Mouse (Mus musculus) forebrain, embryonic 10.5 days (tissue): Measurements from ENCODE around the gene Pde1b. TPM values are rescaled to one million over a fixed set of nuclear protein-coding genes. Genes with fewer than 3 reads are reported as not detected.

Source experiments
- DNase-seq: peaks from one replicate; pipeline ENCODE4 v3.0.0-alpha.2; 2017; ENCODE audit warnings: low spot score; ENCODE audit errors: extremely low spot score
- H3K27ac ChIP-seq: fragments of 300-500 bp; sonication (generic); 2 replicates; pipeline ENCODE4 v1.5.1; 2016; ENCODE audit warnings: mild to moderate bottlenecking
- H3K27me3 ChIP-seq: fragments of 300-500 bp; sonication (generic); 2 replicates; pipeline ENCODE4 v1.6.1; 2016; ENCODE audit warnings: mild to moderate bottlenecking; ENCODE audit not compliant: poor library complexity, severe bottlenecking
- H3K36me3 ChIP-seq: fragments of 300-500 bp; sonication (generic); replicated peaks from 2 replicates; pipeline ENCODE4 v1.6.1; 2016; ENCODE audit warnings: mild to moderate bottlenecking, moderate library complexity
- H3K4me1 ChIP-seq: fragments of 300-500 bp; sonication (generic); 2 replicates; pipeline ENCODE4 v1.6.1; 2016
- H3K4me3 ChIP-seq: fragments of 300-500 bp; sonication (generic); 2 replicates; pipeline ENCODE4 v1.5.1; 2016; ENCODE audit warnings: mild to moderate bottlenecking, moderate library complexity
- H3K9me3 ChIP-seq: fragments of 300-500 bp; sonication (generic); 2 replicates; pipeline ENCODE4 v1.6.1; 2016; ENCODE audit warnings: mild to moderate bottlenecking, moderate library complexity
- WGBS: fragments of 180-500 bp; shearing (Covaris S2); methylation state at CpG from one replicate; pipeline ENCODE4 v1.1.7; 2016; 5-methylcytosine and 5-hydroxymethylcytosine counted together
- polyA plus RNA-seq: library from polyadenylated mRNA; unstranded; fragments of >200 nt; fragmentation: Nextera tagmentation; extraction: Ambion mirVana; gene quantifications from 2 replicates; pipeline ENCODE4 v1.2.1, GENCODE M21; 2016

Gene Pde1b
- polyA plus RNA-seq, 1 experiment from 2014 or later = 19.6 TPM

DNA sequence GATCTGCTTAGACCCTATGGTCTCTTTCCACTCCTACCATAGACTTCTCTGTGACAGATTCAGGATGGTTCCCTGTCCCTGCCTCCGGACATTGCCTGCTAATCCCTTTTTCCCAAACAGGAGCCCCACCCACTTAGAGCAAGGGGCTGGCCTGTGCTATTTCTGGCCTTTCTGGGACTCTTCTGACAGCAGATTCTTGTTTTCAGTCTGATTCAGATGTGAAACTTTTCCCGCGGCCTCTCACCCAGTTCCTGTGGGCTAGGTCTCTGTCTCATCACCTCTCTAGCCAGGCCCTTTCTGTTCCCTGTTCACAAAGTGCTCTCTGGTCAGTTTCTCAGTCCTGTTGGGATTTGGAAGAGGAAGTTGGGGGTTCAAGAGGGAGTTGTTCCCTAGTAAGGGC lies 12.1 kb downstream of the Pde1b start:
- H3K27me3 ChIP-seq = 0 out of 2 replicates have a peak, but pooled peaks cover 6% of the 10 kb centered on the region
- DNase-seq = no peak
- peak overlapping the region; percentile 87 for H3K27ac ChIP-seq
- peaks cover 71% of the 10 kb centered on the region for H3K4me1 ChIP-seq
- H3K36me3 ChIP-seq = no peaks in the 10 kb centered on the region
- no peaks in the 10 kb centered on the region for H3K9me3 ChIP-seq
- peak overlapping the region; percentile 48 for H3K4me3 ChIP-seq
- WGBS = 24% methylated on average over 3 of the region's 3 CpGs

DNA sequence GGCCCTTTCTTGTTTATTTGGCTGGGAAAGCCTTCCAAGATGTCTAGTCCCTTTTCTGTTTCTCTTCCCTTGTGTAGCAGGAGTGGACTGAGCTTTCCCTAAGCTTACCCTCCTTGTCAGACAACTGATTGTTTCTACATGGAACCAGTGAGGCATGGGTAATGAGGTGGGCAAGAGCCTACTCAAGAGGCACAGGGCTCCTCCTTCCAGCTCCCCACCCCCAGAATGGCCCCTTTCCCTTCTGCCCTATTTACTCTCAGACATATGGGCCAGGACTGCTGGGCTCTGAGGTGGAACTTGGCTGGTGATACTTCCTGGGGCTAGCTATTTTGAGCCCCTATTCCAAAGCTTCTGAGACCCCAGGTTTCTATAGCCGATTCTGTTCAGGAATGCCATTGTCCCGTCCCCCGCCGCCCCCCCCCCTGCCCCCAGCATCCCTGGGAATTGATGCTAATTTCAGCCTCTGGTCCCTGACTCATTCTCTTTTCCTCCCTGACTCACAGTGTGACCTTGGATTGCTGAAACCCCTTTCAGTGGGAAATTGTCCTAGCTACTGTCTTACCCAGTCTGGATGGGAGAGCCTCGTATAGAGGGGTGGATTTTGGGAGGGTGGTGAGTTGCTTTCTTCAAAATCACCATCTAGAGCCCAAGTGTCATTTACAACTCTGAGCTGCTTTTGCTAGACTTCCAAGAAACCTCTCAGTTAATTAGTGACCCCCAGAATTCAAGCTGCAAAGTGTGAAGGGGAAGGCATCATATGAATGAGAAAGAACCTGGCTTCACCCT lies 16.0 kb downstream of the Pde1b start:
- H3K27ac ChIP-seq = peak overlapping the region; percentile 87
- 3% methylated on average over 4 of the region's 5 CpGs for WGBS
- peak overlapping the region; percentile 34 for H3K4me3 ChIP-seq
- H3K27me3 ChIP-seq = no peaks in the 10 kb centered on the region
- H3K36me3 ChIP-seq = peaks cover 23% of the 10 kb centered on the region
- DNase-seq = peak; percentile 80
- no peaks in the 10 kb centered on the region for H3K9me3 ChIP-seq
- peaks cover 86% of the 10 kb centered on the region for H3K4me1 ChIP-seq

GRCm38 (mm10) chr15:103519386-103520378 lies 16.8 kb downstream of the Pde1b start:
- peaks cover 77% of the 10 kb centered on the region for H3K4me1 ChIP-seq
- no peaks in the 10 kb centered on the region for H3K9me3 ChIP-seq
- H3K27ac ChIP-seq = peak overlapping the region; percentile 87

DNA sequence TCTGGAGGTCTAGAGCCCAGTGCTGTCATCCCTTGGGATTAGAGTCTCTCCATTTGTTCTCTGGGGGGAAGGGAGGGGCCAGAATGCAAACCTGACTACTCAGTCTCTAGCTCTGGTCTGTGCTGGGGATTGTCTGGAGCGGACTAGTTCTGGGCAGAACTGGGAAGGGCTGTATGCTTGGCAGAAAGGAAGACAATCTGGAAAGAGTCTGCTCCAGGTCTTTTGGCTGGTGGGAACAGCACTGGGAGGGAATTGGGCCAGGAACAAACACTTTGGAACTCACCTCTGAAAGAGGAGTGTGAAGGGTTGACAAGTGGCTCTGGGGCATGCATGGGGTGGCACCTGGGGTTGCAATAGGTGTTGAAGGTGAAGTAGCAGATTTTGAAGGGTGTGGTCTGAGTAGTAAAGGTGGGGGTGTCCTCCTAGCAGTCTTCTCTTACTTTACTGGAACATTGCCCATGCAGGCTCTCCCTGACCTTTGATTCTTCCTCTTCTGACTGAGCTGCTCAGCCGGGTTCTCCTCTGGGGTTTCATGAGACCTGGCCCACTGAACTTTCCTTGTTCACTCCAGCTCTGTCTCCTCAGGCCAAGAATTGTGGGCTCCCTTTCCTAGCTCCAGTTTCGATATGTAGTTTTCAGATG lies 19.7 kb downstream of the Pde1b start:
- peaks cover 59% of the 10 kb centered on the region for H3K36me3 ChIP-seq
- peak overlapping the region; percentile 71 for H3K27ac ChIP-seq
- no peaks in the 10 kb centered on the region for H3K9me3 ChIP-seq
- WGBS = 80% methylated on average over 3 of the region's 3 CpGs
- H3K4me1 ChIP-seq = peaks cover 48% of the 10 kb centered on the region
- H3K4me3 ChIP-seq = no peak overlapping the region
- H3K27me3 ChIP-seq = no peaks in the 10 kb centered on the region
- DNase-seq = no peak

More at GRCm38 (mm10) chr15:103519386-103520378, 16.8 kb downstream of the Pde1b start:
- DNase-seq = peak; percentile 61
- H3K27me3 ChIP-seq = no peaks in the 10 kb centered on the region
- H3K36me3 ChIP-seq = peaks cover 32% of the 10 kb centered on the region
- peak overlapping the region; percentile 34 for H3K4me3 ChIP-seq
- 12% methylated on average over 4 of the region's 4 CpGs for WGBS

- no peaks in the 10 kb centered on the region for H3K9me3 ChIP-seq
- WGBS = 54% methylated on average over 3 of the region's 3 CpGs
Measured at GRCm38 (mm10) chr15:103523156-103523555, 20.3 kb downstream of the Pde1b start.

GRCm38 (mm10) chr15:103530372-103530771 lies 27.5 kb downstream of the Pde1b start:
- Histone ChIP-seq H3K27ac (peak overlapping the region; percentile 67; the same call in 1 of the 2 replicates), H3K36me3 (peaks cover 48% of the 10 kb centered on the region), H3K4me1 (peaks cover 39% of the 10 kb centered on the region), H3K27me3 (peaks cover 7% of the 10 kb centered on the region; the same call in 1 of the 2 replicates), H3K4me3 (no peak overlapping the region), H3K9me3 (no peaks in the 10 kb centered on the region)
- WGBS = 8% methylated on average over 5 of the region's 5 CpGs
- peak; percentile 66 for DNase-seq

More at GRCm38 (mm10) chr15:103523156-103523555, 20.3 kb downstream of the Pde1b start:
- DNase-seq = no peak
- Histone ChIP-seq H3K27ac (peak overlapping the region; percentile 71), H3K36me3 (peaks cover 65% of the 10 kb centered on the region), H3K4me1 (peaks cover 43% of the 10 kb centered on the region), H3K27me3 (no peaks in the 10 kb centered on the region), H3K4me3 (no peak overlapping the region)

GRCm38 (mm10) chr15:103534054-103534620 lies 31.3 kb downstream of the Pde1b start:
- Histone ChIP-seq H3K36me3 (peaks cover 12% of the 10 kb centered on the region), H3K4me3 (no peak overlapping the region), H3K9me3 (no peaks in the 10 kb centered on the region), H3K27ac (no peak overlapping the region), H3K4me1 (peaks cover 70% of the 10 kb centered on the region), H3K27me3 (peaks cover 43% of the 10 kb centered on the region)
- WGBS = 86% methylated on average over 7 of the region's 7 CpGs
- DNase-seq = no peak

DNA sequence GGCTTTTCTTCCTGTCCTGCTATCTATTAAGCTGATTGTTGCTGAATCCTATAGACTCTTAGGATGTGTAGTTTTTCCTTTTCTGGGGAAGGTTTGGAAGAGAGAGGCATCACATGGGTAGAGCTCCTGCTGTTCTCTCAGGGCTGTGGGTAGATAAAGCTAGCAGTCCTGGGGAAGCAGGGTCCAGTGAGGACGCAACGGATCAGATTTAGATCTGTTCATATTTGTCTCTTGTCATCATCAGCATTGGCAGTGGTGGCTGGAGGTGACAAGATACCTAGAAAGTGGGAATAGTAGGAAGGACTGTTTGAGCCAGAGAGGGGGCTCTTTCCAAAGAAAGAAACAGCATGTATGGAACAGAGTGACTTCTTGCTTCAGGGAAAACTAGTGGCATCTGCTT lies 32.2 kb downstream of the Pde1b start:
- Histone ChIP-seq H3K4me3 (no peak overlapping the region), H3K9me3 (no peaks in the 10 kb centered on the region), H3K36me3 (peaks cover 5% of the 10 kb centered on the region; the same call in 1 of the 2 replicates), H3K4me1 (peaks cover 64% of the 10 kb centered on the region), H3K27ac (0 out of 2 replicates have a peak overlapping the region, but pooled peaks have one; percentile 5), H3K27me3 (peaks cover 52% of the 10 kb centered on the region)
- no peak for DNase-seq
- 75% methylated on average over 2 of the region's 2 CpGs for WGBS

DNA sequence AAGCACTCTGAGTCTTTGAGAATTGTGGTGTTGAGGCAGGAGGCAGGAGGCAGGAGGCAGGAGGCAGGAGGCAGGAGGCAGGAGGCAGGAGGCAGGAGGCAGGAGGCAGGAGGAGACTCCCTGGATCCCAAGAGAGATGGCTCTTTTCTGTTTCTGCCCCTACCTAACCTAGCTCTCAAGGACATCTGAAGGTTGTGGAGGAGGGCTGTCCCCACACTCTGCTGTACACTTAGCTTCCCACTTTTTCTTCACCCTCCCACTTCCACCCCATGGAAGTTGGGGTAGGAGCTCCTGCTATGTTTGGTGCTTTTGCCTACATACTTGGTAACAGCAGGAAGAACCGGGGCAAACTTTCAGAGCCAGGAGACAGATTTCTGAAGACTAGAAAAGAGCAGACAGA lies 33.0 kb downstream of the Pde1b start:
- Histone ChIP-seq H3K9me3 (no peaks in the 10 kb centered on the region), H3K4me3 (no peak overlapping the region), H3K27ac (no peak overlapping the region), H3K4me1 (peaks cover 57% of the 10 kb centered on the region), H3K36me3 (peaks cover 5% of the 10 kb centered on the region; the same call in 1 of the 2 replicates), H3K27me3 (peaks cover 60% of the 10 kb centered on the region)
- 60% methylated on average over 1 of the region's 1 CpGs for WGBS
- no peak for DNase-seq

GRCm38 (mm10) chr15:103536456-103536855 lies 33.6 kb downstream of the Pde1b start:
- peaks cover 5% of the 10 kb centered on the region; the same call in 1 of the 2 replicates for H3K36me3 ChIP-seq
- H3K9me3 ChIP-seq = no peaks in the 10 kb centered on the region
- H3K4me3 ChIP-seq = peak overlapping the region; percentile 79
- peak overlapping the region; percentile 87; the same call in 1 of the 2 replicates for H3K27ac ChIP-seq
- H3K27me3 ChIP-seq = peaks cover 61% of the 10 kb centered on the region
- WGBS = 30% methylated on average over 2 of the region's 2 CpGs
- peaks cover 50% of the 10 kb centered on the region for H3K4me1 ChIP-seq
- DNase-seq = no peak

- peak overlapping the region; percentile 79 for H3K4me3 ChIP-seq
- 0 out of 2 replicates have a peak, but pooled peaks cover under 1% of the 10 kb centered on the region for H3K36me3 ChIP-seq
- peaks cover 50% of the 10 kb centered on the region for H3K4me1 ChIP-seq
- peak overlapping the region; percentile 87 for H3K27ac ChIP-seq
- H3K27me3 ChIP-seq = peaks cover 61% of the 10 kb centered on the region
- no peak for DNase-seq
- 1% methylated on average over 37 of the region's 37 CpGs for WGBS
- no peaks in the 10 kb centered on the region for H3K9me3 ChIP-seq
Measured at GRCm38 (mm10) chr15:103537011-103537821, 34.4 kb downstream of the Pde1b start.
